Mouse (Mus musculus) intestine, embryonic 14.5 days (tissue): ENCODE measurements at regions not wholly inside any gene's neighbourhood (a gene's known extent, or its start where the extent isn't known, plus 50 kb on each side); places are given as distances from the start of the nearest gene placed in this dataset.
A peak's percentile ranks its signal among the peaks of the same experiment; 100 is the strongest.
"Not testable (repeated sequence)": the region's sequence is repeated elsewhere in the genome, so short reads cannot be mapped to it uniquely, and the experiment has no call there.

ENCODE experiments used
- ATAC-seq: fragments of 200-750 bp; cut with Nextera tagmentation; replicated peaks from 2 replicates; pipeline ENCODE4 v1.8.0; 2017; ENCODE audit warnings: low read depth, moderate number of reproducible peaks, moderate TSS enrichment, moderate library complexity; ENCODE audit not compliant: low FRiP score, low TSS enrichment
- DNase-seq: peaks from one replicate; pipeline ENCODE4 v3.0.0-alpha.2; 2018; ENCODE audit warnings: low spot score
- H3K27ac ChIP-seq: fragments of 300-500 bp; sonication (generic); 2 replicates; pipeline ENCODE4 v1.5.1; 2014; ENCODE audit warnings: low read depth, mild to moderate bottlenecking, control low read depth
- H3K27me3 ChIP-seq: fragments of 300-500 bp; sonication (generic); replicated peaks from 2 replicates; pipeline ENCODE4 v1.6.1; 2014; ENCODE audit warnings: low read length, control low read depth; ENCODE audit not compliant: control insufficient read depth, insufficient read depth
- H3K36me3 ChIP-seq: fragments of 300-500 bp; sonication (generic); 2 replicates; pipeline ENCODE4 v1.6.1; 2014; ENCODE audit warnings: low read length, control low read depth; ENCODE audit not compliant: control insufficient read depth, insufficient read depth
- H3K4me1 ChIP-seq: fragments of 300-500 bp; sonication (generic); replicated peaks from 2 replicates; pipeline ENCODE4 v1.6.1; 2014; ENCODE audit warnings: low read length, control low read depth, mixed read lengths; ENCODE audit not compliant: control insufficient read depth, insufficient read depth
- H3K4me2 ChIP-seq: fragments of 300-500 bp; sonication (generic); 2 replicates; pipeline ENCODE4 v1.6.1; 2014; ENCODE audit warnings: low read length
- H3K4me3 ChIP-seq: fragments of 300-500 bp; sonication (generic); 2 replicates; pipeline ENCODE4 v1.5.1; 2014; ENCODE audit warnings: low read depth, low read length, control low read depth, mixed read lengths
- H3K9ac ChIP-seq: fragments of 300-500 bp; sonication (generic); 2 replicates; pipeline ENCODE4 v1.6.1; 2014; ENCODE audit warnings: mild to moderate bottlenecking, low read length
- H3K9me3 ChIP-seq: fragments of 300-500 bp; sonication (generic); 2 replicates; pipeline ENCODE4 v1.6.1; 2016; ENCODE audit warnings: low read length, control low read depth; ENCODE audit not compliant: control insufficient read depth
- WGBS: fragments of 180-500 bp; shearing (Covaris S2); extraction: QIAGEN DNeasy Blood & Tissue Kit; methylation state at CpG from one replicate; pipeline ENCODE4 v1.1.7; 2014; 5-methylcytosine and 5-hydroxymethylcytosine counted together

DNA sequence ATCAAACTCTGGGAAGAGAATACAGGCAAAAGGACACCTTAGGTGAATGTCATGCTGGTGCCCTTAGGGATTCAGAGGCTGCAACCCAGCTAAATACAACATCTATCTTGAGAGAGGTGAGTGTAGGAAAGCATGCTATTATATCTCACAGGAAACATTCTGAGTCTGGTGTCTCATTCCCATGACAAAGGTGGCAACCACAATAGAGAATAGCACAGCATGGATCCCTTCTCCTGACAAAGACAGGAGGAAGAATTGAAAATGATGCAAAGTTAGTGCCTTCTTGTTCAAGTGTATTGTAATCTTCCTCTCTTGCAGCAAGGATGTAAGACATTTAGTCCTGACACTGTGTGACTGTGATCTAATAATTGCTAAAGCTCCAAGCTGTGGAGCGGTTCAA, 532.8 kb downstream of the Tfec start:
- Histone ChIP-seq H3K36me3 (no peaks in the 10 kb centered on the region), H3K4me2 (no peak overlapping the region), H3K4me3 (no peak overlapping the region), H3K4me1 (no peaks in the 10 kb centered on the region), H3K27ac (no peak overlapping the region), H3K9me3 (no peaks in the 10 kb centered on the region), H3K9ac (no peak overlapping the region), H3K27me3 (no peaks in the 10 kb centered on the region)
- WGBS = 89% methylated on average over 1 of the region's 1 CpGs
- no peak for DNase-seq
- no peak for ATAC-seq

DNA sequence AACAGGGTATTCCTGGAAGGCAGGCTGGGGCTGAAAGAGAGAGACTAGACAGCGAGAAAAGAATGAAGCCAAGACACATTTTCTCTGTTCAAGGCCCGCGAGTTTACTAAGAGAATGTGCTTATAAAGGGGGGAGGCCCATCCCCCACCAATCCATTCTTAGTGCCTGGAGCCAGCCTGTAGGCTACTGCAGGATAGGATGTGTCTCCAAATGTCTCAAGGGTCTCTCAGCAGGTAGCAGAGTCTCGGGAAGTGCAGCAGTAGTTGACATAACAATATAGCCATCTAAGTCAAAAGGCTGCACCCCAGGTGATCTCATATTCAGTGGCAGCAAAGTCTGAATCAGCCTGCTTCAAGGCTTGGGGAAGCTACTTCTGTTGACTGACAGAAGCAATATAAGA, 536.2 kb downstream of the Tfec start:
- no peak for DNase-seq
- Histone ChIP-seq H3K9me3 (no peaks in the 10 kb centered on the region), H3K4me3 (no peak overlapping the region), H3K4me1 (no peaks in the 10 kb centered on the region), H3K27me3 (no peaks in the 10 kb centered on the region), H3K9ac (no peak overlapping the region), H3K36me3 (no peaks in the 10 kb centered on the region), H3K4me2 (no peak overlapping the region), H3K27ac (no peak overlapping the region)
- WGBS = 65% methylated on average over 4 of the region's 4 CpGs
- ATAC-seq = no peak

DNA sequence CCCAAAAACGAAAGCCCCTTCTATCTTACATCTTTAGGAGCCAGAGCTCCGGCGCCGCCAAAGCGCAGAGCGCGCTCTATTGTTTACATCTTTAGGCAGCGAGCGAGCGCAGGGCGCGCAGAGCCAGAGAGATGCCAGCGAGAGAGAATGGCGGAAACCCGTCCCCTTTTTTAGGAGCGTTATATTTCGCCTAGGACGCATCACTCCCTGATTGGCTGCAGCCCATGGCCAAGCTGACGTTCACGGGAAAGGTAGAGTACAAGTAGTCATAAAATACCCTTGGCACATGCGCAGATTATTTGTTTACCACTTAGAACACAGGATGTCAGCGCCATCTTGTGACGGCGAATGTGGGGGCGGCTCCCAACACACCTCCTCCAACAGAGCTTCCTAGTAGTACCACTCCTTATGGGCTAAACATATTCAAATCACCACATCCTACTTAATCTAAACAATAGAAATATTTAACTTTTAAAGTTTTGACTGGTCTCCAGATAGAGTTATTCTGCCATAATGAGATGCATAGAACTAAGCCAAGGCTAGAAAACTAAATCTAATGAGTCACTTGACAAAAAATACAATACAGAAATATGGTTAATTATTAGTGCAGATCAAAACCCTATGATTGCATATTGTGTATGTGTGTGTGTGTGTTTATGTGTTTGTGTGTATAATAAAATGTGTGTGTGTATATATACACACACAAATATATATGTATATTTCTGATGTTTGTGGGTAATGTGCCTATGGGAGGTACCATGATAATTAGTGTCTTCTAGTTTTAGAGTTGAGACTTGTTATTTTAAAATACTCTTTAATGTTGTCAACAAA, 538.1 kb downstream of the Tfec start:
- not testable (repeated sequence) for H3K4me2 ChIP-seq, H3K9ac ChIP-seq, H3K9me3 ChIP-seq, H3K4me1 ChIP-seq, H3K27ac ChIP-seq, DNase-seq, H3K36me3 ChIP-seq, H3K27me3 ChIP-seq
- 49% methylated on average over 11 of the region's 25 CpGs for WGBS
- H3K4me3 ChIP-seq = 0 out of 2 replicates have a peak overlapping the region, but pooled peaks have one; percentile 16
- peak; percentile 66 for ATAC-seq

DNA sequence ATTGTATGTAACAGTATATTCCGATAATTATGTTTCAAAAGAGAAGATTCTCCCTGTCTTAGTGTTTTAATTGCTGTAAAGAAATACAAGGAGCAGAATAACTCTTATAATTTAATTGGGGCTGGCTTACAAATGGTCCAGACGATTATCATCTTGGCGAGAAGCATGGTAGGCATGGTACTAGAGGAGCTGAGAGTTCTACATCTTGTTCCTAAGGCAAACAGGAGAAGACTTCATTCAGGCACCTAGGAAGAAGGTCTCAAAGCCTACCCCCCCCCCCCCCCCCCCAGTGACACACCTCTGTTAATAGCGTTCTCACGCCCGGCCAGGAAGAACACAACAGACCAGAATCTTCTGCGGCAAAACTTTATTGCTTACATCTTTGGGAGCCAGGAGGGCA, 538.8 kb downstream of the Tfec start:
- peak overlapping the region; percentile 16; the same call in 1 of the 2 replicates for H3K4me3 ChIP-seq
- H3K4me1 ChIP-seq = no peaks in the 10 kb centered on the region
- H3K27me3 ChIP-seq = no peaks in the 10 kb centered on the region
- H3K9me3 ChIP-seq = no peaks in the 10 kb centered on the region
- 72% methylated on average over 6 of the region's 7 CpGs for WGBS
- ATAC-seq (no peak), DNase-seq (no peak)
- no peaks in the 10 kb centered on the region for H3K36me3 ChIP-seq
- H3K27ac ChIP-seq = no peak overlapping the region
- no peak overlapping the region for H3K9ac ChIP-seq
- peak overlapping the region; percentile 41 for H3K4me2 ChIP-seq

DNA sequence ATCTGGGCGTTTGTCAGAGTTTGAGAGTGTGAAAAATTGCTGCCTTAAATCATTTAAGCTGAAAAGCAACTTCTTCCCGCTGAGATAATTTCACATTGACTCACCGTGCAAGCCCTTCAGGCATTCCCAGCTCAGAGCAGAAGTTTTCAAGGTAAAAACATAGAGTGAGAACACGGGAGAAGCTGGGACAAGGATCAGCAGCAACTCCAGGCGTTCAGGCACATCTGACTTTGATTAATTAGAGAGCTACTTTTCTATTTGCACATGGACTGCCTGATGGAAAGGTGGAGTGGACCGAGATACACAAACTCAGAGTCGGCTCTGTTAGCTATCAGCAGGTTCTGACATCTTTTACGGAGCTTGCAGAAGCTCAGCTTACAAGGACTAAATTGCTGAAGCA, 564.6 kb downstream of the Tfec start:
- H3K27ac ChIP-seq = no peak overlapping the region
- H3K36me3 ChIP-seq = no peaks in the 10 kb centered on the region
- WGBS = 10% methylated on average over 8 of the region's 8 CpGs
- no peak for ATAC-seq
- H3K9ac ChIP-seq = no peak overlapping the region
- peak; percentile 54 for DNase-seq
- H3K9me3 ChIP-seq = no peaks in the 10 kb centered on the region
- peak overlapping the region; percentile 13; the same call in 1 of the 2 replicates for H3K4me2 ChIP-seq
- no peak overlapping the region for H3K4me3 ChIP-seq
- H3K4me1 ChIP-seq = peaks cover 6% of the 10 kb centered on the region; the same call in 1 of the 2 replicates
- H3K27me3 ChIP-seq = no peaks in the 10 kb centered on the region

DNA sequence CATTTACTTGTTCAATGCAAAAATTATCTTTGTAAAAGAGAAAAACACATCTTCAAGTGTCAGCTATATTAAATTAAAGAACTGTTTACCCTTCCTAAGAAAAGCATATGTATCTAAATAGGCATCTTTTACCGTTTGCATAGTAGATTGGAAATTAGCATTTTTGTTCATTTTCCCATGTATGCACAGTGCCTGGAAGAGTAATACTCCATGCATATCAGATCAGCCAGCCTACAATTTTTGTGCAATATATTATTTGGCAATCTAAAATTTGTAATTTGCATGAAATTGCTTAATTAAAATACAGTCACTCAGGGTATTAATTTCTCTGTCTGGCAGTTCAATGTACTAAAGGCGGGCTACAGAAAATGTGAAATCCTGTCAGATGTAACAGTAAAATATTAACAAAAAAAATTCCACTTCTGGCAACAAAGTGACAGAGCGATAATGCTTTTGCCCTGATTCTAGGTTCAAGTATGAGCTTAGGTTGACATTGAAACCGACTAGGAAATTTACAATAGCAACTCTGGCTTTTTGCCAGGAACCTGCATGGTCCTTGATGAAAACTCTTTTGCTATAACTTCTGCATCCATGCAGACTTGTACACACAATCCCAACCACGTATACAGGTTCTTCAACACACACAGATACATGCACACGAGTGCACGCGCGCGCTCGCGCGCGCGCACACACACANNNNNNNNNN, 583.8 kb downstream of the Tfec start:
- ATAC-seq = no peak
- WGBS = 87% methylated on average over 15 of the region's 15 CpGs

DNA sequence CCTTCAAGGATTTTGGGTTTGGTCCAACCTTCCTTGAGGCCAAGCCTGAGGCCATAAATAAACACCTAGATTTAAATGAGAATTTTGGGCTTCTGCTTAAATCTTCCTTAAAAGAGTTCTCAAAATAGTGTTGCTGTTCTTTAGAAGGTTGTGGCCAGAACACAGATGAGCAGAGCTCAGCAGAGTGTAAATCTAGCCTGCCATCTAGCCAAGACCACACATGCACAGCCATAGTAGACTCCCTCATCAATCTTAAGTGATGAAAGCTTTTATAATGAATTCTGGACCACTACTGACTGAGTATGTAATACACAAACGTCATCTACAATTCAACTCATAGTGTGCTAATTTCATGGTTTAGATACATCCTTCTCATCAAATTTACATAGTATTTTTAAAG, 585.3 kb downstream of the Tfec start:
- H3K4me2 ChIP-seq = no peak overlapping the region
- H3K9ac ChIP-seq = no peak overlapping the region
- DNase-seq = no peak
- no peak overlapping the region for H3K27ac ChIP-seq
- 19% methylated on average over 1 of the region's 1 CpGs for WGBS
- ATAC-seq = no peak
- H3K4me1 ChIP-seq = peaks cover under 1% of the 10 kb centered on the region; the same call in 1 of the 2 replicates
- H3K27me3 ChIP-seq = no peaks in the 10 kb centered on the region
- no peak overlapping the region for H3K4me3 ChIP-seq
- no peaks in the 10 kb centered on the region for H3K9me3 ChIP-seq
- H3K36me3 ChIP-seq = no peaks in the 10 kb centered on the region

More for the DNA sequence above, 583.8 kb downstream of the Tfec start:
- Histone ChIP-seq H3K36me3 (no peaks in the 10 kb centered on the region), H3K27ac (no peak overlapping the region), H3K9me3 (no peaks in the 10 kb centered on the region), H3K4me3 (no peak overlapping the region), H3K9ac (no peak overlapping the region), H3K27me3 (no peaks in the 10 kb centered on the region), H3K4me2 (no peak overlapping the region), H3K4me1 (peaks cover 2% of the 10 kb centered on the region; the same call in 1 of the 2 replicates)
- no peak for DNase-seq

DNA sequence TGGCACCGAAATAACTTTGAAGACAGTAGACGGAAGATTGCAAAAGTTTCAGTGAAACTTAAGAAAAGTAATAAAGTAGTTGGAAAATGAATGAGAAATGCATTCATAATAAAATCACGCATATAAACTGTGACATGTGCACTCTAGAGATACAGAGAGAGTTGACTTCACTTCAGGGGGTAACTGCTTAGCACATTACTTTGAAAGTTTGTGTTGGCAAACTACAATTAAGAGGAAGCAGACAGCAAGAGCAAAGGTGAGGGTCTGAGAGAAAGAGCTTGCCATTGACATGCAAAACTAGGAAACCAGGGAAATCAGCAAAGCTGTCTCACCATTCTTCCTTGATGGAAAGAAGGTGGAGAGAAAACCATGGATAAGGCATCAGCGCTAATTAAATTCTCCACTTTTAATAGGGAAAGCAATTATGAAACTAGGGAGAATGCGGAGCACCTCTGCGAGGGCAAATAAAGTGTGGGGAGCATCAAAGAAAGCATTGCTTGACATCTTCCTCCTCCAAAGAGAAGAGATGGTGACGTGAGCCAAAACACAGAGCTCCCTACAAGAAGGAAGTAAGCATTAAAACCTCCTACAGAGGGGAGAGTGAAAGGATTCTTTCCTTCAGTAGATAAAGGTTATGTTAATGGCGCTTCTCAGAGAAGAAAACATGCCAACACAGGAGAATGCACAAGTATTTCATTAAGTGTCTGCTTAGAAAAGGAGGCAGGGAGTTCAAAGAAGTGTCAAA, 563.0 kb downstream of the Mdfic start:
- H3K27ac ChIP-seq = no peak overlapping the region
- no peak overlapping the region for H3K9ac ChIP-seq
- H3K27me3 ChIP-seq = no peaks in the 10 kb centered on the region
- H3K4me1 ChIP-seq = no peaks in the 10 kb centered on the region
- ATAC-seq (no peak), DNase-seq (no peak)
- H3K4me3 ChIP-seq = no peak overlapping the region
- no peak overlapping the region for H3K4me2 ChIP-seq
- H3K36me3 ChIP-seq = no peaks in the 10 kb centered on the region
- H3K9me3 ChIP-seq = no peaks in the 10 kb centered on the region
- 64% methylated on average over 8 of the region's 8 CpGs for WGBS
